Mouse (Mus musculus) kidney, embryonic 15.5 days (tissue): ENCODE results near the gene Pa2g4. TPM values are rescaled to one million over a fixed set of nuclear protein-coding genes. Genes with fewer than 3 reads are reported as not detected.
"Not testable (repeated sequence)": the region's sequence is repeated elsewhere in the genome, so short reads cannot be mapped to it uniquely, and the experiment has no call there.

ENCODE experiments used
- ATAC-seq: fragments of 200-750 bp; cut with Nextera tagmentation; replicated peaks from 2 replicates; pipeline ENCODE4 v1.8.0; 2017; ENCODE audit warnings: moderate TSS enrichment; ENCODE audit not compliant: low FRiP score
- H3K27ac ChIP-seq: fragments of 300-500 bp; sonication (generic); 2 replicates; pipeline ENCODE4 v1.5.1; 2015; ENCODE audit warnings: mild to moderate bottlenecking, inconsistent platforms
- H3K27me3 ChIP-seq: fragments of 300-500 bp; sonication (generic); 2 replicates; pipeline ENCODE4 v1.6.1; 2015; ENCODE audit warnings: inconsistent platforms
- H3K36me3 ChIP-seq: fragments of 300-500 bp; sonication (generic); 2 replicates; pipeline ENCODE4 v1.6.1; 2015; ENCODE audit warnings: inconsistent platforms
- H3K4me1 ChIP-seq: fragments of 300-500 bp; sonication (generic); 2 replicates; pipeline ENCODE4 v1.6.1; 2015; ENCODE audit warnings: inconsistent platforms
- H3K4me2 ChIP-seq: fragments of 300-500 bp; sonication (generic); 2 replicates; pipeline ENCODE4 v1.6.1; 2015; ENCODE audit warnings: moderate library complexity, mild to moderate bottlenecking, inconsistent platforms
- H3K4me3 ChIP-seq: fragments of 300-500 bp; sonication (generic); replicated peaks from 2 replicates; pipeline ENCODE4 v1.5.1; 2015; ENCODE audit warnings: mild to moderate bottlenecking, inconsistent platforms
- H3K9ac ChIP-seq: fragments of 300-500 bp; sonication (generic); 2 replicates; pipeline ENCODE4 v1.6.1; 2015; ENCODE audit warnings: mild to moderate bottlenecking, inconsistent platforms
- H3K9me3 ChIP-seq: fragments of 300-500 bp; sonication (generic); replicated peaks from 2 replicates; pipeline ENCODE4 v1.6.1; 2016; ENCODE audit warnings: inconsistent platforms
- WGBS: fragments of 180-500 bp; shearing (Covaris S2); methylation state at CpG from one replicate; pipeline ENCODE4 v1.1.7; 2015; ENCODE audit warnings: mixed read lengths; 5-methylcytosine and 5-hydroxymethylcytosine counted together
- polyA plus RNA-seq: library from polyadenylated mRNA; unstranded; fragments of >200 nt; fragmentation: Nextera tagmentation; extraction: Ambion mirVana; gene quantifications from 2 replicates; pipeline ENCODE4 v1.2.1, GENCODE M21; 2015

Gene Pa2g4
- polyA plus RNA-seq, 1 experiment from 2014 or later = 205 TPM

GRCm38 (mm10) chr10:128565206-128565787, 490 bp downstream of the Pa2g4 start:
- peak overlapping the region; percentile 94 for H3K9ac ChIP-seq
- H3K27me3 ChIP-seq = no peaks in the 10 kb centered on the region
- H3K36me3 ChIP-seq = peaks cover 37% of the 10 kb centered on the region
- peak overlapping the region; percentile 91 for H3K4me3 ChIP-seq
- ATAC-seq = peak; percentile 29
- WGBS = under 1% methylated on average over 45 of the region's 46 CpGs
- H3K27ac ChIP-seq = peak overlapping the region; percentile 93
- no peaks in the 10 kb centered on the region for H3K9me3 ChIP-seq
- peaks cover 23% of the 10 kb centered on the region for H3K4me1 ChIP-seq
- H3K4me2 ChIP-seq = peak overlapping the region; percentile 85

- H3K27me3 ChIP-seq = no peaks in the 10 kb centered on the region
- no peak for ATAC-seq
- H3K4me1 ChIP-seq = peaks cover 23% of the 10 kb centered on the region
- H3K27ac ChIP-seq = no peak overlapping the region
- H3K36me3 ChIP-seq = peaks cover 54% of the 10 kb centered on the region
- H3K9ac ChIP-seq = peak overlapping the region; percentile 21
- peak overlapping the region; percentile 85 for H3K4me2 ChIP-seq
- peak overlapping the region; percentile 14; the same call in 1 of the 2 replicates for H3K4me3 ChIP-seq
- no peaks in the 10 kb centered on the region for H3K9me3 ChIP-seq
- WGBS = 91% methylated on average over 6 of the region's 6 CpGs
Observed at GRCm38 (mm10) chr10:128563544-128563943, 2.2 kb downstream of the Pa2g4 start.

- Histone ChIP-seq H3K4me1 (no peaks in the 10 kb centered on the region), H3K36me3 (peaks cover 55% of the 10 kb centered on the region), H3K27ac (no peak overlapping the region), H3K4me2 (no peak overlapping the region), H3K4me3 (no peak overlapping the region), H3K9me3 (no peaks in the 10 kb centered on the region), H3K9ac (no peak overlapping the region), H3K27me3 (no peaks in the 10 kb centered on the region)
- no peak for ATAC-seq
- WGBS = 86% methylated on average over 6 of the region's 6 CpGs
Observed at GRCm38 (mm10) chr10:128556963-128557362, 8.8 kb downstream of the Pa2g4 start.

GRCm38 (mm10) chr10:128556286-128556685, 9.5 kb downstream of the Pa2g4 start:
- no peak overlapping the region for H3K9ac ChIP-seq
- no peaks in the 10 kb centered on the region for H3K4me1 ChIP-seq
- H3K27me3 ChIP-seq = no peaks in the 10 kb centered on the region
- no peak overlapping the region for H3K4me3 ChIP-seq
- no peak for ATAC-seq
- H3K27ac ChIP-seq = no peak overlapping the region
- H3K4me2 ChIP-seq = no peak overlapping the region
- H3K9me3 ChIP-seq = no peaks in the 10 kb centered on the region
- H3K36me3 ChIP-seq = peaks cover 48% of the 10 kb centered on the region

GRCm38 (mm10) chr10:128555567-128555966, 10.2 kb downstream of the Pa2g4 start:
- H3K9ac ChIP-seq, H3K27ac ChIP-seq, H3K4me3 ChIP-seq, ATAC-seq, H3K4me1 ChIP-seq, H3K27me3 ChIP-seq, H3K9me3 ChIP-seq, H3K4me2 ChIP-seq: not testable (repeated sequence)
- WGBS = 89% methylated on average over 1 of the region's 1 CpGs
- H3K36me3 ChIP-seq = peaks cover 41% of the 10 kb centered on the region

- not testable (repeated sequence) for H3K9me3 ChIP-seq, H3K4me2 ChIP-seq, H3K36me3 ChIP-seq, H3K4me3 ChIP-seq, H3K27me3 ChIP-seq, ATAC-seq, H3K9ac ChIP-seq, H3K27ac ChIP-seq
- WGBS = 90% methylated on average over 11 of the region's 11 CpGs
- peaks cover 18% of the 10 kb centered on the region for H3K4me1 ChIP-seq
Observed at GRCm38 (mm10) chr10:128550144-128550823, 15.5 kb downstream of the Pa2g4 start.

GRCm38 (mm10) chr10:128549682-128550057, 16.1 kb downstream of the Pa2g4 start:
- not testable (repeated sequence) for H3K27me3 ChIP-seq, H3K9ac ChIP-seq, H3K9me3 ChIP-seq, ATAC-seq
- WGBS = 66% methylated on average over 6 of the region's 6 CpGs
- peaks cover 13% of the 10 kb centered on the region for H3K36me3 ChIP-seq
- H3K4me3 ChIP-seq = peak overlapping the region; percentile 75; the same call in 1 of the 2 replicates
- peaks cover 18% of the 10 kb centered on the region for H3K4me1 ChIP-seq
- peak overlapping the region; percentile 84 for H3K4me2 ChIP-seq
- peak overlapping the region; percentile 95 for H3K27ac ChIP-seq

- Histone ChIP-seq H3K4me3 (peak within 1 kb of the TSS; percentile 75), H3K36me3 (peaks cover 18% of the 10 kb centered on the region), H3K4me1 (peaks cover 18% of the 10 kb centered on the region), H3K27ac (peak within 1 kb of the TSS; percentile 95), H3K4me2 (peak within 1 kb of the TSS; percentile 84), H3K9me3 (no peaks in the 10 kb centered on the region), H3K9ac (peak within 1 kb of the TSS; percentile 81), H3K27me3 (no peaks in the 10 kb centered on the region)
- ATAC-seq = peak; percentile 88
- under 1% methylated on average over 31 of the region's 31 CpGs for WGBS
Observed at GRCm38 (mm10) chr10:128548947-128549681, 16.7 kb downstream of the Pa2g4 start, which contains the start of gene Rpl41. Gene Rpl41, minus strand, starts transcription at chr10:128549305.

GRCm38 (mm10) chr10:128548051-128548791, 17.6 kb downstream of the Pa2g4 start:
- H3K27me3 ChIP-seq, ATAC-seq, H3K9me3 ChIP-seq: not testable (repeated sequence)
- H3K36me3 ChIP-seq = peaks cover 27% of the 10 kb centered on the region
- H3K27ac ChIP-seq = peak overlapping the region; percentile 95
- peak overlapping the region; percentile 75 for H3K4me3 ChIP-seq
- peak overlapping the region; percentile 84 for H3K4me2 ChIP-seq
- under 1% methylated on average over 30 of the region's 30 CpGs for WGBS
- H3K4me1 ChIP-seq = peaks cover 21% of the 10 kb centered on the region
- H3K9ac ChIP-seq = peak overlapping the region; percentile 81

GRCm38 (mm10) chr10:128547361-128548032, 18.3 kb downstream of the Pa2g4 start, which contains the start of gene Zc3h10:
Gene Zc3h10, minus strand, starts transcription at chr10:128547774.
- peak within 1 kb of the TSS; percentile 95 for H3K27ac ChIP-seq
- peaks cover 35% of the 10 kb centered on the region for H3K36me3 ChIP-seq
- no peaks in the 10 kb centered on the region for H3K9me3 ChIP-seq
- under 1% methylated on average over 42 of the region's 50 CpGs for WGBS
- no peaks in the 10 kb centered on the region for H3K27me3 ChIP-seq
- H3K4me2 ChIP-seq = peak within 1 kb of the TSS; percentile 84
- peak within 1 kb of the TSS; percentile 75 for H3K4me3 ChIP-seq
- peak; percentile 92 for ATAC-seq
- peaks cover 23% of the 10 kb centered on the region for H3K4me1 ChIP-seq
- peak within 1 kb of the TSS; percentile 81 for H3K9ac ChIP-seq

GRCm38 (mm10) chr10:128546787-128547186, 19.0 kb downstream of the Pa2g4 start:
- ATAC-seq = no peak
- Histone ChIP-seq H3K4me2 (peak overlapping the region; percentile 84), H3K4me1 (peaks cover 23% of the 10 kb centered on the region), H3K9me3 (no peaks in the 10 kb centered on the region), H3K4me3 (peak overlapping the region; percentile 75), H3K27ac (peak overlapping the region; percentile 95), H3K9ac (peak overlapping the region; percentile 70), H3K36me3 (peaks cover 41% of the 10 kb centered on the region), H3K27me3 (no peaks in the 10 kb centered on the region)
- WGBS = 23% methylated on average over 7 of the region's 7 CpGs
